Mouse (Mus musculus): ENCODE results near the gene Nabp1.

- TF ChIP-seq CTCF (IDR thresholded peaks at IDR 0.05; ENCODE audit: low read depth) (no peak), EP300 (optimal IDR thresholded peaks at IDR 0.05) (no peak)
These were observed 27.4 kb upstream of the Nabp1 start for GRCm38 (mm10) chr1:51505632-51506031.

All from stomach, postnatal 0 days (tissue).